Mouse (Mus musculus) layer of hippocampus, adult 8-10 months (tissue): ENCODE data around the gene Ccdc122. TPM values are rescaled to one million over a fixed set of nuclear protein-coding genes. Genes with fewer than 3 reads are reported as not detected.
"Not testable (repeated sequence)": the region's sequence is repeated elsewhere in the genome, so short reads cannot be mapped to it uniquely, and the experiment has no call there.

Source experiments
- DNase-seq, 2 experiments: peaks; one replicate each; pipeline ENCODE4 v3.0.0; 2022; ENCODE audit warnings: low spot score in 2 of 2
- total RNA-seq, 4 experiments: library from RNA; stranded (reverse); gene quantifications; 2 replicates each; pipeline ENCODE4 v1.2.4; 2022

The Ccdc122 gene
- 1 to 10 TPM in 3 of 4 experiments, under 1 TPM in 1; 0.91 to 2.9 (median 1.8) TPM for total RNA-seq

DNA sequence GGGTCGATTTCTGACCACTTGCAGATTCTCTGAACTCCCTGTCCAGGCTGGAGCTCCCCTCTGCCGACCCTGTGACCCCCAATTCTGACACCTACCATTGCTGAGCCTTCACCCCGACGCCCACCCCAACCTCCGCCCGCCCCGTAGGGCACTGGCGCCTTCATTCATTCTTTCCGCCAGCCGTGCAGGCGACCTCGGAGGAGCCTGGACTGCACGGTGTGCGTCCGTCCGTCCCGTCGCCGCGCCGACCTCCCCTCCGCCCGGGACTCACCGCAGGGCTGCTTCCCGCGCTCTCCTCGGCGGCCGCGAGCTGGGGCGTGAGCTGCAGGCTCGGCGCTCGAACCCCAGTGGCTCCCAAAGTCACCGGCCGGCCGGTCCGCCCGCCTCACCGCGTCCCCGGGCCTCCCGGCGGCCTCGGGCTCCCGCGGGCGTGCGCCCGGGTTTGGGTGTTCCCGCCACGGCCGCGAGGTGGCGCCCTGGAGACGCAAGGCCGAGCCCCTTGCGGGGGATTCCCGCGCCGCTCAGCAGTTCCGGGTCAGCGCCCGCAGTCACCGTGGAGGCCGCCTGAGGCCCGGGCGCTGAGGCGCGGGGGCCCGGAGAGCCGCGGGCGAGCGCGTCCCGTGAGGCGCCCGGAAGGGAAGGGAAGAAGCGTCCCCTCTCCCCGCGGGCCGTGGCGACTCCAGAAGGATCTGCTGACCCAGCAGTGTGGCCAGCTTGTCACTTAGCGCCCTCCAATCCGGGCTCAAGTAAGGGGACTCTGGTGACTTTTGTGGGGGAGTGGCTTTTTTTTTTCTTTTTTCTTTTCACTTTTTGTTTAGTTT lies at the start of gene Ccdc122, which contains the start of gene Lacc1:
Gene Ccdc122 (plus strand): TSS at position 547 of the 821 bp plus-strand sequence.
Gene Lacc1 (minus strand): TSS at position 679 of the 821 bp plus-strand sequence.
- DNase-seq: peak in 1 of 2 experiments; percentile 48

DNA sequence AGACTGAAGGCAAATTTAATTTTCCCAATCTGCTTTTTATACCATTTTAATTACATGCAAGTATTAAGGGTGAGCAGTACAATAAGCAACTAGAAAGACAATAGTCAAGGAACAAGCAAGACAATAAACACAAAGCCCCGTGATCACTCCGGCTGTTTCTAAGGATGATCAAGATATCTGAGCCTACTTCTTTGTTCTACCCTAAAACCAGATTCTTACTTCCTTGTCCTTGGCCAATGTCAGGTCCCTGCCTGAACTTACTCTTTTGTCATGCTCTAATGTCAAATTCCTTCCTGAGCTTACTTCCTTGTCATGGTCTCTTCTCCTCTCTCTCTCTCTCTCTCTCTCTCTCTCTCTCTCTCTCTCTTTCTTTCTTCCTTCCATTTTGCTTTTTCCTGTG lies 46.2 kb upstream of the Ccdc122 start:
- not testable (repeated sequence) for DNase-seq

GRCm38 (mm10) chr14:77004740-77005139 lies 31.8 kb upstream of the Ccdc122 start:
- DNase-seq: no peak

DNA sequence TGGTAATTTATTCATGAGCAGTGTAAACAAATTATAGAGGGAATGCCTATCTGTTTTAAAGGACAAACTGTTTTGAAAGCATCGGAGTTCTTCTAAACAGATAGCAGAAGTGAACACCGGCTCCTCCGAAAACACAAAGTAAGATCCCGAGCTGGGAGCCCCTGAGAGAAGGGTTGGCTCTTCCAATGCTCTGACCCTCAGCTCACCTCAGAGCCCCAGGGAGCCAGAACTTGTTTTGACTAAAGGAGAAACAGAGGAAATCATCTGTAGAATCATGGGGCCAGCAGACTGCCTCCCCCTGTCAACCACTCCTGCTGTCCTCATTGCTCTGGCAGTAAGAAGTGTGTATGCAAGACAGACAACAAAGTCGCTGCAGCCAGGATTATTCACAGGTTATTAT lies 31.0 kb upstream of the Ccdc122 start:
- no peak for DNase-seq

DNA sequence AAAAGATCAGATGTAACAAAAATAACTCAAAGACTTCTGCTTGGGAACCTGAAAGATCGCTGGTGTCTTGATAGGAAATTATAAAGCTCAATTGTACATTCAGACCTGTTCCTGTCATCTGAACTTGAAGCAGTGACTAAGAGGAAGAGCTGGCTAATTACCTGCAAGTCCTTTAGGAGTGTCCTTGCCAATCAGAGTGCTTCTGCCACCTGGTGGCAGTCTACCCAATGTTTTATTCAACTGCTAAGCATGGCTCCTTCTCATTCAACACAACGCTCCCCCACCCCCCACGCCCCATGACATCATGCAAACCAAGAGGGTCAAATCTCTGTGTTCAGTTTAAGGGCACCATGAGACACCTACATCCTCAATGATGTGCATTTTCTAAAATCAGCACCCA lies 28.3 kb upstream of the Ccdc122 start:
- peak; percentile 46 to 70 for DNase-seq

DNA sequence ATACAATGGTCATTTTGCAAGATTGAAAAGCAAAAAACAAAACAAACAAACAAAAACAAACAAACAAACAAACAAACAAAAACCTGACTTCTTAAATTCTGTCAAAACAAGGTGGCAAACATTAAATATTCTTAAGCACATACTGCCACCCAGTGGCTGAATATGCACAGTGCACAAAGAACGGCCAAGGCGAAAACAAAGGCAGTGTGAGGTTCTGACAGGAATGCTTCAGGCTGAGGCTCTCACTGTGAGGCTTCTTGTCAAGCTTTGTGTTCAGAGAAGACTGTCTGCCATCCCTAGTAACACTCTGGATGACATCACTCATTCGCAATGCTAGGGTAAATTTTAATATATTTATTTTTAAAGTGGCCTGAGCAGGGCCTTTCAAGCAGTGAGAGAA lies 24.8 kb upstream of the Ccdc122 start:
- peak; percentile 42 to 80 for DNase-seq

- not testable (repeated sequence) for DNase-seq
Observed at GRCm38 (mm10) chr14:77016783-77017182, 19.8 kb upstream of the Ccdc122 start.

DNA sequence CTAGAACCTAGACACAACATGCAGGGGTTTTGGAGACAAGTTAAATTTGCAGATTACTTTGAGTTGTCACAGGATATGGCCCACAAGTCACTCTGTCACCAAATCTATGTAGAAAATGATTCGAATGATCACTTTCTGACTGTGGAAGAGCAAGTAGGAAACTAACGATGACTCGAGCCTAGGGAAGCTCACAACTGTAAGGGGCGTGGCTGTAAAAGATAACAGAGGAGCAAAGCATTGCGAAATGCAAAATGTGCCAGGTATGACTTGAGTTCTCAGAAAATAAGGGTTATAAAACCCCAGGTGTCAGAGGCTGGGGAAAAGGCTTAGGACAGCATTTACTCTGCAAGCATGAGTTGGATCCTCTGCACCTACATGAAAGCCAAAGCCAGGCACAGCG lies 19.4 kb upstream of the Ccdc122 start:
- DNase-seq: no peak

DNA sequence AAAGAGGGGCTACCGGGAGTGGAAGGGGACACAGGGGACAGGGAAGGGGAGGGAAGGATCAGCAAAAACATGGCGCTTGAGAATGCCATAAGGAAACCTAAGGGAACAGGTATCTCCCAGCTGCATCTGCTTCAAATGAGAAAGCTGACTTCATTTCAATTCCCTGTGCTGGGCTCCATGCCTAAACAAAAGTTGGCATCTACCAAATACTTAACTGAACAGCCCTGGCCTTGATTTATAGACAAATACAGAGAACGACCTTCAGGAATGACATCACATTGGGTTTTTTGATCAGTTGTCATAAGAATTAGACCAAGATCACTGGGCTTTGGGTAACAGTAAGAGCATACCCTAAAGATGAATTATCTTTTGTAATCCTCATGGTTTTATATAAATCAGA lies 12.1 kb upstream of the Ccdc122 start:
- no peak for DNase-seq

GRCm38 (mm10) chr14:77029319-77030054 lies 7.1 kb upstream of the Ccdc122 start:
- DNase-seq: no peak

DNA sequence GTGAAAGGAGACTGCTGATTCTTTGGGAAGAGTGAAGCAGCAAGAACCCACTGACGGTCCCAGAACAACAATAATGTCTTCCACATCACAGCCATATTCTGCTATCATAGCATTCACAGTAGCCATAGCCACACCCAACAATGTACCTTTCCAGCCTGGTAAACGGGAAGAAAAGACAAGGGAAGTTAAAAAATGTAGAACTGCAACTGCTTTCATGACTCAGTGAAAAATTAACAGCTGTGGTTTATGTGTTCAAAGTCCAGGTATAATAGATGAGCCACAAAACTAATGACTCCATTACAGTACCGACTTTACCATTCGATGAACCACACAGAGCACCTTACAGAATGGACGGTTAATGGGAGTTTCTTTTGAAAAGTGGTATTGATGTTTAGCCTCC lies 5.8 kb upstream of the Ccdc122 start:
- DNase-seq: no peak

DNA sequence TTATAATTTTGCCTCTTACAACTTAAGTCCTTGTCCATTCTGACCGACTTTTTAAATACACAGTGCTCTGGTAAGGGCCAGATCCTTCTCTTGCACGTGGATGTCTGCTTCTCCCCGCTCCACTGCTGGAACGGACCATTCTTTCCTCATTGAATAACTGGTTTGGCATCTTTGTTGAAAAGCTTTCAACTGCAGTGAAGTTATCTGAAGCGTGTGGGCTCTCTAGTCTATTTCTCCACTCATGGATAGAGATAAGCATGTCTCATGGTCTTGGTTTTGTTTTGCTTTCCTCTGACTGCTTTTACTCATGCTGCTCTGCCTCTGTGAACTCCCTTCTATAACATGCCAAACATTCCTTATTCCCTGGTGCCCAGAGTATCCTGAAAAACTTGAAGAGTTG lies 4.1 kb upstream of the Ccdc122 start:
- no peak for DNase-seq

DNA sequence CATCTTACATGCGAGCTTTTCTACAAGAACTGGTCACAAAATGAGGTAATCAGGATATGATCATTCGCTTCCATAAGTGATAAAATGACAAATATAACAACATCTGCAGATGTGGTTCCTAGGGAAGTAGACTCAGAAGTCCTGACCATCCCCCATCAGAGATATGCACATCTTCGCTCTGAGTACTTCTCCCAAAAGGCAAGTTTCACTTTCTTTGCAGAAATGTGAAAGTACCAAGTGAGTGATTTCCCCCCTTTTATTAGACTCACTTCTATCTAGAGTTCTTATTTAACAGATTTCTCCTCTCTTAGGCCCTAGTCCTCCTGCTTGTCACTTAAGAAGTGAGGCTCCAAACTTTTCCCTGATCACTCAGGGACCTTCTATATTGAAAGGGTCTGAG lies 3.2 kb upstream of the Ccdc122 start:
- no peak for DNase-seq

- no peak for DNase-seq
Observed at GRCm38 (mm10) chr14:77034175-77034915, 2.2 kb upstream of the Ccdc122 start.

DNA sequence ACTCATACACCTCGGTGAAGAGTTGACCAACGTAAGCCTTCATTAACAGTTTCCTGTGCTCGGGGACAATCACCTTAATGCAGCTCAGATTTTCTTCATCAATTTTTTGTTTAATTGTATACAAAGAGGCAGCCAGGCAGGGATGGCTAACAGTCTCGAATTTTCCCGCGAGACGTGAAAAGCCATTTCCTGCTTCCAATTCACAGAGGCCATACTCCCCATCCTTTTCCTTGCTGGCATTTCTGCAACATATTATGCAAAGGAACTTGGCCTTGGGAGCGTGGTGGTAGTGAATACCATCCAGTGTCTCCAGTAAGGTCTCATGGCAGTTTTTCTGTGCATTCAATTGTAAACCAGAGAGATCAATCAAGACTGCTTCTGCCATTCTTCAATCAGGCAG lies 1.6 kb upstream of the Ccdc122 start:
- DNase-seq: no peak

GRCm38 (mm10) chr14:77037330-77037729 lies 758 bp downstream of the Ccdc122 start:
- DNase-seq: no peak

DNA sequence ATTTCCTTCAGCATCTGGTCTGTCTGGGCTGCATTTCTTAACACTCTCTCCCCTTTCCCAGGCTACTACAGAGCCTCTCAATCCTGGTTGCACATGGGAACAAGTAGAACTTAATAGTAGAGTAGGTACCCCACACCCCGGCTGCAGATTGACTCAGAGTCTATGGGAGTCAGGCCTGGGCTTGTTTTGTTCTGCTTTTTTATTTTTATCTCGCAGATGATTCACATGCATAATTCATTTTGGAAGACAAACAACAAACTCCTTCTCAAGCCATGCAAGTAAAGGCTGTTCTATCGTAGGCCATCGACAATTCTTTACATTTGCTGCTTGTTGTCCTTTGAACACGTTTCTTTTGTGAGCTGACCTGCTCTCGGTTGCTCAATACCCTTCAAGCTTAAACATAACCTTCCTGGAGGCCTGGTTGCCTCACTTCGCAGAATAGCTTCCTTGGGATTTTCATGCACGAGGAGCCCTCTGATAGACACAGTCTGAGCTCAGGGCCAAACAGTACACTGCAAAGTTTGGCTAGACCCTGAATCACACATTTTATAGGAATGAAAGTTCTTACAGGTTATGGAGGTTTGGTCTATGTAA lies 1.4 kb downstream of the Ccdc122 start:
- no peak for DNase-seq

DNA sequence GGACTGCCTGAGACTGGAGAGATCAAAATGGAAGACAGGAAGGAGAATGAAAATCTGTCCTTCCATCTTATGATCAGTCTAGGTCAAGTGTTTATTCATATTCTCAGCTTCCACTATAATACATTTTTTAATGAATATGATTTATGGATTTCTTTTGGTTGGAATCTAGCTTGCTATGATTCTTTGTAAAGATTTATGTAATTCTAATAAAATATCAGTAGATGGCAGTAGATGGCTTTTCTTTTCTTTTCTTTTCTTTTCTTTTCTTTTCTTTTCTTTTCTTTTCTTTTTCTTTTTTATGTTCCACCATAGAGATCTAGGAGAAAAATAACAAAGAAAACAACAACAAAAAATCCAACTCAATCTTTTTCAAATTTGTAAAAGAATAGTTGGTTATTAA lies 16.7 kb downstream of the Ccdc122 start:
- DNase-seq: no peak

GRCm38 (mm10) chr14:77069361-77069760 lies 32.8 kb downstream of the Ccdc122 start:
- no peak for DNase-seq

DNA sequence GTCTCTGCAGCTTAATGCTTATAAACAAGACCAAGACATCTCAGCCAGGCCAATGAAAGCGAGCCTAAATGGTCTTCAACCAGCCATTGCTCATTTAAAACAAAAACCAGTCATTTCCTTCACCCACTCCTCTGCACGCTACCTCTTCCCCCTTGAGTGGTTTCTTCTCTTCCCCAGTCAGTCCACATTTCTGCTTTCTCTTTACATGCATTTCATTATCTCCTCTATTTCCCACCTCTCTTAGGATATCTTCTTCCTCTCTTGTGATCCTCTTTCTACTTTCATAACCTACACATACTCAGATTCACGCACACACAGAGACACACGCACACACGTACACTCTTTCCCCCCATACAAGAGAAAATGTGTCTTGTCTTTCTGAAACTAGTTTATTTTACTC lies 44.7 kb downstream of the Ccdc122 start:
- no peak for DNase-seq

GRCm38 (mm10) chr14:77100285-77100684 lies 63.7 kb downstream of the Ccdc122 start:
- DNase-seq: no peak
